Mouse (Mus musculus): ENCODE results near the gene Dscaml1. TPM values are rescaled to one million over a fixed set of nuclear protein-coding genes. Genes with fewer than 3 reads are reported as not detected.
"Not testable (repeated sequence)": the region's sequence is repeated elsewhere in the genome, so short reads cannot be mapped to it uniquely, and the experiment has no call there.

Dscaml1 gene
- polyA plus RNA-seq, 1 experiment from 2014 or later = 8.4 TPM

DNA sequence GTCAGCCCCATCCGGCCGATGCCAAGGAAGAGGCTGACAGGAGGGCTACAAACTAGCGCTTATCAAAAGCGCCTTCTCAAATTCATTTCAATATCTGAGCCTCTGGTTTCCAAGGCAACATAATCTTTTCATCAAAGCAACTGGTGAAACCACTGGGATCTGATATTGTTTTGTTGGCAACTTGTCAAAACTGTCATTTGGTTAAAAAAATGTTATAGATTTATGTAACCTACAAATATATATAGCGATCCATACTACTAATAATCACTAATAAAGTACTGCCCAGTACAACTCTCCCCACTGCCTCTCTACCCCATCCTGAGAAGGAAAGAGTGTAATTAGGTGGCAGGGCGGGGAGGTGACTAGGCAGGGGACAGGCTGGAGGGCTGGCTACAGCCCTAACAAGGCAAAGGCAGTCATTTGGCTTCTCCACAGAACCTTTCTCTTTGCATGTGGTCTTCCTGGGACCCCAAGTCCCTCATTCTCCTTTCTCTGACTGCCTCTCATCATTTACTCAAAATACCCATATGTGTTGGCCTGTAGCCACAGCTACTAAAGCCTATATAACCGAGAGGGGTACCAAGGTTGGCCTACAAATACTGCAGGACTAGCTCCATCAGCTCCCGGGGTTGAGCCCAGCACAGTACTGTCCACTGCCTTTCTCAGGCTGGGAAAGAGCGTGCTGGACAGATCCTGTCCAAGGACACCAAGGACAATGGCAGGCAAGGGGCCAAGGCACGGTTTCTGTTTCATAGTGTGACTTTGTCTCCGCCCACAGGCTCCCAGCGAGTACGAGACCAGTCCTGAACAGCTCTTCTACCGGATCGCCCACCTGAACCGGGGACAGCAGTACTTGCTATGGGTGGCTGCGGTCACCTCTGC is 313.5 kb downstream of the Dscaml1 start:
- H3K4me3 ChIP-seq (replicated peaks) = no peak overlapping the region
- peak; percentile 60; the same call in 1 of the 2 replicates for ATAC-seq
- no peaks in the 10 kb centered on the region for H3K9me3 ChIP-seq
- H3K9ac ChIP-seq (replicated peaks) = no peak overlapping the region
- 0 out of 2 replicates have a peak overlapping the region, but pooled peaks have one; percentile 5 for H3K4me2 ChIP-seq (replicated peaks)
- H3K36me3 ChIP-seq = no peaks in the 10 kb centered on the region
- 64% methylated on average over 17 of the region's 17 CpGs for WGBS
- peak overlapping the region; percentile 87 for H3K27ac ChIP-seq
- 0 out of 2 replicates have a peak, but pooled peaks cover 11% of the 10 kb centered on the region for H3K27me3 ChIP-seq
- H3K4me1 ChIP-seq (replicated peaks) = peaks cover 27% of the 10 kb centered on the region

DNA sequence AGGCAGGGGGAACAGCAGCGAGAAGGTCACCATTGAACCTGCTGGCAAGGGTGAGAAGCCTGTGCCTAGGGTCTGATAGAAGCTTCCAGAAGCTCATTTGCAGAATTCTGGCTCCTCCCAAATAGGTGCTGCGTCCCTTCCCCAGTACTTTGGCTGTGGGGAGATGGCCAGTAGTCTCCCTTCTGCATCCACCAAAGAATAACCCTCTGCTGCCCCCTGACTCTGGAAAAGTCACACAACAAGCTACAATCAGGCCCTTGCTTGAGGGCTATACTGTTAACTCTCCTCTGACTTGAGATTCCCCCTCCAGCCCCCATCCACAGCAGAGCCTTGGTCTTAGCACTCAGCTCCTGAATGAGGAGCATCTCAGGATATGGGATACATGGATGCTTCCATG is 314.2 kb downstream of the Dscaml1 start:
- H3K27me3 ChIP-seq = 0 out of 2 replicates have a peak, but pooled peaks cover 11% of the 10 kb centered on the region
- H3K9ac ChIP-seq (replicated peaks) = no peak overlapping the region
- H3K9me3 ChIP-seq = no peaks in the 10 kb centered on the region
- peak; percentile 50; the same call in 1 of the 2 replicates for ATAC-seq
- no peak overlapping the region for H3K4me3 ChIP-seq (replicated peaks)
- no peak overlapping the region for H3K4me2 ChIP-seq (replicated peaks)
- WGBS = 71% methylated on average over 2 of the region's 2 CpGs
- H3K4me1 ChIP-seq (replicated peaks) = peaks cover 27% of the 10 kb centered on the region
- peak overlapping the region; percentile 78 for H3K27ac ChIP-seq
- H3K36me3 ChIP-seq = no peaks in the 10 kb centered on the region

DNA sequence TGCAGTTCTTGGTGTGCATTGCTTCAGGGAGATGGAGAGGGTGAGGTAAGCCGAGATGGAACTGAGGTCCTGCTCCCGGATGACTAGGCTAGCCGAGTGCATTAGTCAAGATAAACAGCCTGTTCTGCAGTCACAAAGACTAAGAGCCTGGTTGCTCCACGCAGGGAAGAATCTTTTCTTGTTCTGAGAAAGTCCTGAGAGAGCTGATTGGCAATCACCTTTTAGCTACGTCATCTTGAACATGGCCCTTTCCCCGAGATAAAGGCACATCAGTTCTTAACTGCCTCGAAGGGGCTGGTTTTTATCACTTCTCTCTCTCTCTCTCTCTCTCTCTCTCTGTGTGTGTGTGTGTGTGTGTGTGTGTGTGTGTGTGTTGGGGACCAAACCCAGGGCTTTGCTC is 319.0 kb downstream of the Dscaml1 start:
- 0 out of 2 replicates have a peak, but pooled peaks cover 11% of the 10 kb centered on the region for H3K27me3 ChIP-seq
- no peaks in the 10 kb centered on the region for H3K9me3 ChIP-seq
- no peak overlapping the region for H3K9ac ChIP-seq (replicated peaks)
- H3K27ac ChIP-seq = no peak overlapping the region
- no peak overlapping the region for H3K4me2 ChIP-seq (replicated peaks)
- H3K36me3 ChIP-seq = 0 out of 2 replicates have a peak, but pooled peaks cover 2% of the 10 kb centered on the region
- peaks cover 2% of the 10 kb centered on the region for H3K4me1 ChIP-seq (replicated peaks)
- WGBS = 73% methylated on average over 7 of the region's 7 CpGs
- H3K4me3 ChIP-seq (replicated peaks) = no peak overlapping the region
- ATAC-seq = no peak

DNA sequence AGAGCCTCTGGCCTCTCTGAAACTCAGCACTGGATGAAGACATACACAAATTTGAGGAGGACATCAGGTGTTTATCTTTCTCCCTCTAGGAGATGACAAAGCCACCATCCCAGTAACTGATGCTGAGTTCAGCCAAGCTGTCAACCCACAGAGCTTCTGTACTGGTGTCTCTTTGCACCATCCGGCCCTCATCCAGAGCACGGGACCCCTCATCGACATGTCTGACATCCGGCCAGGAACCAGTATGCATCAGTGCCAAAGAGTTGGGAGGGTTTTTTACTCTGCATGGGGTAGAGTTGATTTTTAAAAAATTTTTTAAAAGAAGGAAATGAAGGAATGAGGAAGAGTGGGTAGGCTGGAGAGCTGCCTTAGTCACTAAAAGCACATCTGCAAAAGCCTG is 323.5 kb downstream of the Dscaml1 start:
- H3K27ac ChIP-seq = no peak overlapping the region
- WGBS = 97% methylated on average over 4 of the region's 4 CpGs
- 0 out of 2 replicates have a peak, but pooled peaks cover 2% of the 10 kb centered on the region for H3K36me3 ChIP-seq
- no peak overlapping the region for H3K4me2 ChIP-seq (replicated peaks)
- no peak overlapping the region for H3K9ac ChIP-seq (replicated peaks)
- no peak for ATAC-seq
- peaks cover 16% of the 10 kb centered on the region for H3K4me1 ChIP-seq (replicated peaks)
- no peaks in the 10 kb centered on the region for H3K27me3 ChIP-seq
- no peaks in the 10 kb centered on the region for H3K9me3 ChIP-seq
- H3K4me3 ChIP-seq (replicated peaks) = no peak overlapping the region

DNA sequence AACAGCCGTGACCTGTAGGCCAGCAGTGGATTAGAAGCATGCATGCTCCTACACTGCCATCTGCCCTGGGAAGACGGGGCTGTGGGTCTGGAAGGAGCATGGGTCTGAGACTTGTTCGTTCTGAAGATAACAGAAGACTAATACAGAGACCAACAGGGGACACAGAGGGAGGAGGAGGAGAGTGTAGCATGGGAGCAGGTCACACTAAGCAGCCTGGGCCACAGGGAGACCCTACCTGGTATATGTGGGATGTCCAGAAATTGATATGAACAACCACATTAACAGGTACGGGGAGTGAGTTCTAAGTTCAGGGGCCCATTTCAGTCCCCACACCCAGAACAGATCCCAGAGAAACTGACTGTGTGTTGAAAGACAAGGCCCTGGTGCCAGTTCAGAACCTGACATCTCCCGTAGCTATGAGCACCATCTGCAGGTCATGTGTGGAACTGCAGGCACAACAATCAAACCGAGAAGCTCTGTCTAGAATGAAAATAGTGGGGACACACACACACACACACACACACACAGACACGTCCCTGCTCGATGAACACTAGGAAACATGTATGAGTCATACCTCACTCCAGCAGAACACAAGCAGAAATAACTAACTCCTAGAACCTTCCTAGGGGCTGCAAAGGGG is 328.1 kb downstream of the Dscaml1 start:
- Histone ChIP-seq H3K4me3 (replicated peaks) (no peak overlapping the region), H3K4me1 (replicated peaks) (peaks cover 16% of the 10 kb centered on the region), H3K9me3 (no peaks in the 10 kb centered on the region), H3K36me3 (0 out of 2 replicates have a peak, but pooled peaks cover 2% of the 10 kb centered on the region), H3K4me2 (replicated peaks) (no peak overlapping the region), H3K27ac (0 out of 2 replicates have a peak overlapping the region, but pooled peaks have one; percentile 19), H3K9ac (replicated peaks) (no peak overlapping the region), H3K27me3 (peaks cover 4% of the 10 kb centered on the region; the same call in 1 of the 2 replicates)
- 39% methylated on average over 8 of the region's 8 CpGs for WGBS
- ATAC-seq = peak; percentile 68

DNA sequence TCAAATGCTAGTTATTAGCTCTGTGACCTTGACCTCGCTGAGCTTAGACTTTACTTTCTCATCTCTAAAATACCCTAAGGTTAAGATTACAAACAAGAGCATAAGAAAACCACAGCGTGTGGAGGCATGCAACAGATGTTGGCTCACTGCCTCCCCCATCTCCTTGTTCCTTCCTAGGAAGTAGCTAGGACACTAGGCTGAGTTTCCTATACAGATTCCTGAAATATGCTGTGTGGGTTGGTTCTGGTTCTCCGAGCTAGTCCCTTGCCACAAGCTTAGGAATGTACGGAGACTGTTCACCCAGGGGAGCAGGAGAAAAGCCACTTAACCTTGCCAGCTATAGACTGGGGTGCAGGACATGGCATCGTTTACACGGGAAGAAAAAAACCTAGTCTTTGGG is 339.8 kb downstream of the Dscaml1 start:
- no peak overlapping the region for H3K4me2 ChIP-seq (replicated peaks)
- no peaks in the 10 kb centered on the region for H3K4me1 ChIP-seq (replicated peaks)
- no peak for ATAC-seq
- no peaks in the 10 kb centered on the region for H3K9me3 ChIP-seq
- no peaks in the 10 kb centered on the region for H3K27me3 ChIP-seq
- H3K9ac ChIP-seq (replicated peaks) = no peak overlapping the region
- 90% methylated on average over 6 of the region's 6 CpGs for WGBS
- peaks cover 35% of the 10 kb centered on the region for H3K36me3 ChIP-seq
- H3K4me3 ChIP-seq (replicated peaks) = no peak overlapping the region
- H3K27ac ChIP-seq = no peak overlapping the region

DNA sequence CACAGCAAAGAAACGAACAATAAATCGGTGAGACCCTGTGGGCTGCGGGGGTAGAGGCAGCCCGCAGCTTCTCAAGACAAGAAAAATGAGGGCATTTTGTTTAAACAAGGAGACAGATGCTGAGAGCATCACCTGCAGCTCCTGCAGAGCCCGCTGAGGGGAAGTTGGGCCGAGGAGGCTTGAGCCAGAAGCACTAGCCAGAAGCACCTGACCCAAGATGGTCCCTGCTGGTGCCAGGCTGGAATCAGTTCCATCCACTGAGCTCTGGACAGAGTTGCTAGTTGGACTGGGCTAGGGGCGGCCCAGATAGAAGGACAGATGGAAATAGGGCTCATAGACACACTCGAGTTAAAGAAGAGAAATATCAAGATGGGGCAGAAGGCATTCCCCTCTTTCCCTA is 340.7 kb downstream of the Dscaml1 start:
- no peak for ATAC-seq
- Histone ChIP-seq H3K9ac (replicated peaks) (no peak overlapping the region), H3K27ac (0 out of 2 replicates have a peak overlapping the region, but pooled peaks have one; percentile 7), H3K27me3 (no peaks in the 10 kb centered on the region), H3K36me3 (peaks cover 45% of the 10 kb centered on the region), H3K9me3 (no peaks in the 10 kb centered on the region), H3K4me2 (replicated peaks) (no peak overlapping the region), H3K4me3 (replicated peaks) (no peak overlapping the region), H3K4me1 (replicated peaks) (no peaks in the 10 kb centered on the region)
- 93% methylated on average over 8 of the region's 8 CpGs for WGBS

DNA sequence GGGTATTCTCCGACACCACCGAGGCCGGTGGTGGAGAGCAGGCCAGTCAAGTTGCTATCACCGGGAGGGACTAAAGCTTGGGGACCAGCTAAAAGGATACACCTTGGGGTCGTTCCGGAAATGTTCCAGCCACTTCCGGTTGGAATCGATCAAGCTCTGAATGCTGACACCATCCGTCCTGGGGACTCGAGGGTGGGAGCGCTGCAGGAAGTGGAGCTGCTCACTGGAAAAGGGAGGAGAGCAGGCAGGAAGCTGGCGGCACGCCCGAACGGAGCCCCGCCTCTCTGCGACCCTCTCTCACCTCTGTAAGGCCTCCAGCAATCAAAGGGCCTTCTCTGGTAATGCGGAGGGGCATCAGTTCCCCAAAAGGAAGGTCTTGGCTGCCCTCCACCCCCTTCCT is 342.0 kb downstream of the Dscaml1 start:
- peaks cover 55% of the 10 kb centered on the region for H3K36me3 ChIP-seq
- H3K4me1 ChIP-seq (replicated peaks) = no peaks in the 10 kb centered on the region
- H3K9ac ChIP-seq (replicated peaks) = no peak overlapping the region
- no peaks in the 10 kb centered on the region for H3K9me3 ChIP-seq
- no peaks in the 10 kb centered on the region for H3K27me3 ChIP-seq
- H3K4me3 ChIP-seq (replicated peaks) = no peak overlapping the region
- H3K27ac ChIP-seq = no peak overlapping the region
- H3K4me2 ChIP-seq (replicated peaks) = no peak overlapping the region
- no peak for ATAC-seq
- 85% methylated on average over 18 of the region's 18 CpGs for WGBS

DNA sequence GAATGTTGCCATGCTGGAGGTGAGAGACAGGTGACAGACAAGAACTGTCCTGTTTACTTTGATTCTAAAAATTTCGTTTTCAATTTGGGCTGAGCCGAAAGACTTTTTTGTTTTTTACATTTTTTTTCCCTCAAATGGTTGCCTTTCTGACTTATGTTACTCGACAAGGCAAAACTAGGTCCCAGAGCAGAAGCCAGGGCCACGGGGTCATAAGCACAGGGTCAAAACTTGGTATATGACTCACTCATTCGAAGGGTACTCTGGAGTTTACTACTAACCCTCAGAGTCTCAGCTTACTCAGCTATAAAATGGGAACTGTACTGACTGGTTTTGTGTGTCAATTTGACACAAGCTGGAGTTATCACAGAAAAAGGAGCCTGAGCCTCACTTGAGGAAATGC is 343.2 kb downstream of the Dscaml1 start:
- WGBS = 93% methylated on average over 5 of the region's 5 CpGs
- peaks cover 66% of the 10 kb centered on the region for H3K36me3 ChIP-seq

DNA sequence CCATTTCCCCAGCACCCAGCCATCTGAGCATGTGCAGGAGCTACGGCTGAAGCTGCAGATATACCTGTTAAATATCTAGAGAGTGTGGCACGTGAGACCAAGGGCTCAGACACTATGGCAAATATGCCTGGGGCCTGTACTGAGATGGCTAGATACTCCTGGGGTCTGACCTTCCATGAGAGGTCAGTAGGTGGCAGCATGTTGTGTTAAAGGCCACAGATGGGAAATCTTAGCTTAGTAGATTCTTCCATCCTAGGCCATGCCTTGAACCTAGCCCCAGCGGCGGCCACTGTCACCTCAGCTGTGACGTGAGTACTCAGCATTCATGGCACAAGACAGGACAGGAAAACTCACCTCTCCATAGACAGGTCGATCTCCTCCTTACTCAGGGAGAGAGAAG is 347.7 kb downstream of the Dscaml1 start:
- no peak for ATAC-seq
- H3K27me3 ChIP-seq = no peaks in the 10 kb centered on the region
- no peak overlapping the region for H3K4me3 ChIP-seq (replicated peaks)
- WGBS = 82% methylated on average over 6 of the region's 6 CpGs
- H3K4me2 ChIP-seq (replicated peaks) = no peak overlapping the region
- H3K4me1 ChIP-seq (replicated peaks) = no peaks in the 10 kb centered on the region
- H3K9ac ChIP-seq (replicated peaks) = no peak overlapping the region
- no peaks in the 10 kb centered on the region for H3K9me3 ChIP-seq
- H3K27ac ChIP-seq = no peak overlapping the region
- peaks cover 87% of the 10 kb centered on the region for H3K36me3 ChIP-seq

More for the DNA sequence above, 343.2 kb downstream of the Dscaml1 start:
- no peak overlapping the region for H3K27ac ChIP-seq
- H3K4me3 ChIP-seq (replicated peaks) = no peak overlapping the region
- no peaks in the 10 kb centered on the region for H3K9me3 ChIP-seq
- H3K4me1 ChIP-seq (replicated peaks) = no peaks in the 10 kb centered on the region
- H3K27me3 ChIP-seq = no peaks in the 10 kb centered on the region
- ATAC-seq = no peak
- H3K9ac ChIP-seq (replicated peaks) = no peak overlapping the region
- H3K4me2 ChIP-seq (replicated peaks) = no peak overlapping the region

DNA sequence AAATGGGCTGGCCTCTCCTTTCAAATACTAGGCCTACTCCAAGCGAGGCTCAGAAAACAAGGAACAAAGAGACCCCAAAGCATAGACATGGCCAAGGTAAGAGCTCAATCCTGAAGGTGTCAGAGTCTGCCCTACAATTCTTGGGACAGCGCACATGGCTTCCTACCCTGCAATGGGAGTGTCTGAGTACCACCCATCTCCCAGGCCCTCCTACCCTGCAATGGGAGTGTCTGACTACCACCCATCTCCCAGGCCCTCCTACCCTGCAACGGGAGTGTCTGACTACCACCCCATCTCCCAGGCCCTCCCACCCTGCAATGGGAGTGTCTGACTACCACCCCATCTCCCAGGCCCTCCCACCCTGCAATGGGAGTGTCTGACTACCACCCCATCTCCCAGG is 349.7 kb downstream of the Dscaml1 start:
- H3K36me3 ChIP-seq = peaks cover 74% of the 10 kb centered on the region
- not testable (repeated sequence) for ATAC-seq; H3K4me1 ChIP-seq (replicated peaks); H3K27me3 ChIP-seq; H3K9me3 ChIP-seq; H3K4me2 ChIP-seq (replicated peaks); H3K9ac ChIP-seq (replicated peaks); H3K4me3 ChIP-seq (replicated peaks); H3K27ac ChIP-seq
- 88% methylated on average over 3 of the region's 3 CpGs for WGBS

DNA sequence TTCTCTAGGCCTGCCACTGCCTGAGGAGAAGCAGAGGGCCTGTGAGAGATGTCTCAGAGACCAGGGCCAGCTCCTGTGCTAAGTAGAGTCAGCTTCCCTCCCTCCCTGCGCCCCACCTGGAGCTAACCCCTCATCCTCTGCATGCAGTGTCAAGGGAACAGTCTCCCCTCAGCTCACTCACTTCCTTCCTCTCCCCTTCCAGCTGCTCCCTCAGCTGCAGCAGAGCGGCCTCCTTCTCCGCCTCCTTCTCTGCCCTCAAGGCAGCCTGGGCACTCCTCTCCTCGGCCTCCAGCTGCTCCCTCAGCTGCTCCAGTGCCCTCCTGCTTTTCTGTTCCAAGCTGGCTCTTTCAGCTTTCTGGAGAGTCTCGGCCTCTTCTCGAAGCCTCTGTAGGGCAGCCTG is 352.8 kb downstream of the Dscaml1 start:
- WGBS = 79% methylated on average over 6 of the region's 6 CpGs
- no peaks in the 10 kb centered on the region for H3K27me3 ChIP-seq
- H3K4me2 ChIP-seq (replicated peaks) = no peak overlapping the region
- peaks cover 3% of the 10 kb centered on the region; the same call in 1 of the 2 replicates for H3K4me1 ChIP-seq (replicated peaks)
- H3K36me3 ChIP-seq = peaks cover 49% of the 10 kb centered on the region
- ATAC-seq = no peak
- H3K4me3 ChIP-seq (replicated peaks) = no peak overlapping the region
- H3K9ac ChIP-seq (replicated peaks) = no peak overlapping the region
- H3K27ac ChIP-seq = no peak overlapping the region
- no peaks in the 10 kb centered on the region for H3K9me3 ChIP-seq

Measured in midbrain, embryonic 13.5 days (tissue).